Mouse (Mus musculus): ENCODE measurements around the gene E2f1.

GRCm38 (mm10) chr2:154604156-154604555 lies 34.5 kb upstream of the E2f1 start:
- no peak for TF ChIP-seq CTCF (conservative IDR thresholded peaks at IDR 0.05; ENCODE audit: low read length)
- TF ChIP-seq NANOG (IDR thresholded peaks at IDR 0.05; ENCODE audit: borderline replicate concordance, low read length): no peak
- TF ChIP-seq POU5F1 (IDR thresholded peaks at IDR 0.05; ENCODE audit: borderline replicate concordance, low read length): no peak

All from E14TG2a.4 (cell line).